Mouse (Mus musculus) adrenal gland (tissue): ENCODE data around the gene Focad.

Experiments used
- intact Hi-C: fragments of 180-260 bp; cut with DNase I; formaldehyde crosslinking; loops from one replicate; pipeline ENCODE4 v1.15.1; 2025

The Focad gene

GRCm38 (mm10) chr4:88300832-88301621, 206.6 kb downstream of the Focad start:
- intact Hi-C loops = no loop called here

GRCm38 (mm10) chr4:88302291-88302690, 207.9 kb downstream of the Focad start:
- intact Hi-C loops = loop anchor here (2.0 kb wide), 1 partner anchor 265 kb away; no protein-coding TSS in a partner anchor

- intact Hi-C loops = no loop called here
These were observed 213.3 kb downstream of the Focad start for GRCm38 (mm10) chr4:88307691-88308090.

- intact Hi-C loops = no loop called here
These were observed 214.1 kb downstream of the Focad start for GRCm38 (mm10) chr4:88308342-88309116.

GRCm38 (mm10) chr4:88309676-88310075, 215.2 kb downstream of the Focad start:
- intact Hi-C loops = no loop called here

- intact Hi-C loops = no loop called here
These were observed 220.5 kb downstream of the Focad start for GRCm38 (mm10) chr4:88314898-88315297.

- intact Hi-C loops = no loop called here
These were observed 225.6 kb downstream of the Focad start for GRCm38 (mm10) chr4:88320067-88320466.

- intact Hi-C loops = no loop called here
These were observed 231.0 kb downstream of the Focad start for GRCm38 (mm10) chr4:88325392-88325791.

GRCm38 (mm10) chr4:88334533-88334932, 240.1 kb downstream of the Focad start:
- intact Hi-C loops = no loop called here

GRCm38 (mm10) chr4:88336753-88337152, 242.3 kb downstream of the Focad start:
- intact Hi-C loops = no loop called here

- intact Hi-C loops = no loop called here
These were observed 242.9 kb downstream of the Focad start for GRCm38 (mm10) chr4:88337365-88337764.

- intact Hi-C loops = no loop called here
These were observed 243.7 kb downstream of the Focad start for GRCm38 (mm10) chr4:88338130-88338529.

- intact Hi-C loops = no loop called here
These were observed 250.0 kb downstream of the Focad start for GRCm38 (mm10) chr4:88344468-88344867.

- intact Hi-C loops = no loop called here
These were observed 250.6 kb downstream of the Focad start for GRCm38 (mm10) chr4:88345065-88345464.

GRCm38 (mm10) chr4:88345938-88346337, 251.5 kb downstream of the Focad start:
- intact Hi-C loops = no loop called here

- intact Hi-C loops = loop anchor here (2.0 to 5.0 kb wide), 4 partner anchors 191 to 982 kb away; no protein-coding TSS in a partner anchor
These were observed 256.5 kb downstream of the Focad start for GRCm38 (mm10) chr4:88350910-88351309.

- intact Hi-C loops = no loop called here
These were observed 262.2 kb downstream of the Focad start for GRCm38 (mm10) chr4:88356652-88357051.

GRCm38 (mm10) chr4:88357431-88357830, 263.0 kb downstream of the Focad start:
- intact Hi-C loops = no loop called here

GRCm38 (mm10) chr4:88369951-88370350, 275.5 kb downstream of the Focad start:
- intact Hi-C loops = no loop called here

GRCm38 (mm10) chr4:88370819-88371218, 276.4 kb downstream of the Focad start:
- intact Hi-C loops = no loop called here

- intact Hi-C loops = no loop called here
These were observed 278.1 kb downstream of the Focad start for GRCm38 (mm10) chr4:88372293-88373224.
